Mouse (Mus musculus) MEL (cell line): ENCODE results near the gene Evl. TPM values are rescaled to one million over a fixed set of nuclear protein-coding genes. Genes with fewer than 3 reads are reported as not detected.

Experiments
- DNase-seq: peaks from one replicate; pipeline ENCODE4 v3.0.0; 2011; ENCODE audit warnings: low read depth, low spot score
- H3K27ac ChIP-seq: 2 replicates; pipeline ENCODE4 v1.5.1; 2012; ENCODE audit warnings: low read depth, mild to moderate bottlenecking, control low read depth, low read length, moderate library complexity; ENCODE audit not compliant: control insufficient read depth
- H3K27me3 ChIP-seq, 2 experiments: fragments of 150-350 bp in 1 of 2; sonication (generic) in 1 of 2; 2 replicates each; pipeline ENCODE4 v1.6.1; 2012; ENCODE audit warnings: low read length in 2 of 2, mild to moderate bottlenecking in 2 of 2, improper control_type of control experiment in 1 of 2, moderate library complexity in 1 of 2; ENCODE audit not compliant: insufficient read depth in 2 of 2, control insufficient read depth in 1 of 2
- H3K36me3 ChIP-seq, 2 experiments: 2 replicates each; pipeline ENCODE4 v1.6.1; 2012 to 2014; ENCODE audit warnings: low read length in 2 of 2, improper control_type of control experiment in 1 of 2, inconsistent platforms in 1 of 2, mild to moderate bottlenecking in 1 of 2; ENCODE audit not compliant: insufficient read depth in 2 of 2, control insufficient read depth in 1 of 2
- H3K4me1 ChIP-seq, 2 experiments: fragments of 150-350 bp in 1 of 2; sonication (generic) in 1 of 2; 2 replicates each; pipeline ENCODE4 v1.6.1; 2012; ENCODE audit warnings: low read length in 2 of 2, improper control_type of control experiment in 1 of 2, mild to moderate bottlenecking in 1 of 2; ENCODE audit not compliant: insufficient read depth in 2 of 2, control insufficient read depth in 1 of 2
- H3K4me3 ChIP-seq, 2 experiments: fragments of 150-350 bp in 1 of 2; sonication (generic) in 1 of 2; 2 replicates each; pipeline ENCODE4 v1.5.1; 2012; ENCODE audit warnings: low read depth in 2 of 2, low read length in 2 of 2, mild to moderate bottlenecking in 2 of 2, moderate library complexity in 2 of 2, control low read depth in 1 of 2, improper control_type of control experiment in 1 of 2; ENCODE audit not compliant: control insufficient read depth in 1 of 2, insufficient read depth in 1 of 2
- H3K79me2 ChIP-seq: 2 replicates; pipeline ENCODE4 v1.6.1; 2012; ENCODE audit warnings: mild to moderate bottlenecking, low read length, moderate library complexity; ENCODE audit not compliant: control insufficient read depth, poor library complexity, insufficient read depth
- H3K9ac ChIP-seq: 2 replicates; pipeline ENCODE4 v1.6.1; 2012; ENCODE audit warnings: low read depth, mild to moderate bottlenecking, control low read depth, low read length, moderate library complexity; ENCODE audit not compliant: control insufficient read depth, poor library complexity, severe bottlenecking
- H3K9me3 ChIP-seq: fragments of 150-350 bp; sonication (generic); replicated peaks from 2 replicates; pipeline ENCODE4 v1.6.1; 2012; ENCODE audit warnings: mild to moderate bottlenecking, low read length, improper control_type of control experiment, moderate library complexity; ENCODE audit not compliant: insufficient read depth
- BHLHE40 ChIP-seq: IDR thresholded peaks from 2 replicates; pipeline ENCODE4 v1.6.1; 2012; ENCODE audit warnings: low read depth, mild to moderate bottlenecking, inconsistent platforms, low read length, improper control_type of control experiment, borderline replicate concordance
- CHD1 ChIP-seq: IDR thresholded peaks from 2 replicates; pipeline ENCODE4 v1.6.1; 2012; ENCODE audit warnings: low read depth, mild to moderate bottlenecking, inconsistent platforms, low read length, improper control_type of control experiment
- CTCF ChIP-seq, 3 experiments: IDR thresholded peaks in 2 of 3; conservative IDR thresholded peaks in 1 of 3; 2 replicates each; pipeline ENCODE4 v1.5.1; 2011 to 2012; ENCODE audit warnings: low read length in 3 of 3, low read depth in 2 of 3, mild to moderate bottlenecking in 2 of 3, improper control_type of control experiment in 1 of 3, inconsistent platforms in 1 of 3, mixed read lengths in 1 of 3, moderate library complexity in 1 of 3; ENCODE audit not compliant: control insufficient read depth in 1 of 3, insufficient read depth in 1 of 3, poor library complexity in 1 of 3, severe bottlenecking in 1 of 3
- EP300 ChIP-seq, 2 experiments: IDR thresholded peaks; 2 replicates each; pipeline ENCODE4 v1.6.1; 2011; ENCODE audit warnings: improper control_type of control experiment in 2 of 2, low read length in 2 of 2, low read depth in 1 of 2, mild to moderate bottlenecking in 1 of 2
- ETS1 ChIP-seq: IDR thresholded peaks from 2 replicates; pipeline ENCODE4 v1.6.1; 2012; ENCODE audit warnings: low read depth, mild to moderate bottlenecking, inconsistent platforms, low read length, improper control_type of control experiment, moderate library complexity
- GATA1 ChIP-seq: IDR thresholded peaks from 2 replicates; pipeline ENCODE4 v1.6.1; 2011; ENCODE audit warnings: low read depth, low read length, improper control_type of control experiment
- HCFC1 ChIP-seq: IDR thresholded peaks from 2 replicates; pipeline ENCODE4 v1.6.1; 2012; ENCODE audit warnings: low read depth, mild to moderate bottlenecking, inconsistent platforms, low read length, improper control_type of control experiment, moderate library complexity
- MAX ChIP-seq: IDR thresholded peaks from 2 replicates; pipeline ENCODE4 v1.6.1; 2011; ENCODE audit warnings: low read length, improper control_type of control experiment
- MYB ChIP-seq: IDR thresholded peaks from 2 replicates; pipeline ENCODE4 v1.6.1; 2011; ENCODE audit warnings: mild to moderate bottlenecking, low read depth, low read length, improper control_type of control experiment
- MYC ChIP-seq: IDR thresholded peaks from 2 replicates; pipeline ENCODE4 v1.6.1; 2011; ENCODE audit warnings: low read depth, mild to moderate bottlenecking, low read length, improper control_type of control experiment, moderate library complexity
- NELFE ChIP-seq: IDR thresholded peaks from 2 replicates; pipeline ENCODE4 v1.6.1; 2011; ENCODE audit warnings: low read depth, low read length, improper control_type of control experiment
- POLR2A ChIP-seq, 2 experiments: IDR thresholded peaks; 2 replicates each; pipeline ENCODE4 v1.6.1; 2011 to 2012; ENCODE audit warnings: low read length in 2 of 2, mild to moderate bottlenecking in 2 of 2, control low read depth in 1 of 2, improper control_type of control experiment in 1 of 2, low read depth in 1 of 2, moderate library complexity in 1 of 2; ENCODE audit not compliant: control insufficient read depth in 1 of 2, insufficient read depth in 1 of 2, poor library complexity in 1 of 2
- POLR2AphosphoS2 ChIP-seq: IDR thresholded peaks from 2 replicates; pipeline ENCODE4 v1.6.1; 2011; ENCODE audit warnings: low read length, improper control_type of control experiment
- POLR2AphosphoS5 ChIP-seq: IDR thresholded peaks from 2 replicates; pipeline ENCODE4 v1.6.1; 2012; ENCODE audit warnings: low read depth, borderline replicate concordance, mild to moderate bottlenecking, inconsistent platforms, low read length, moderate library complexity, mixed read lengths
- RCOR1 ChIP-seq: IDR thresholded peaks from 2 replicates; pipeline ENCODE4 v1.6.1; 2012; ENCODE audit warnings: low read depth, mild to moderate bottlenecking, inconsistent platforms, low read length, improper control_type of control experiment
- TBP ChIP-seq: IDR thresholded peaks from 2 replicates; pipeline ENCODE4 v1.8.0; 2011; ENCODE audit warnings: low read depth, low read length, improper control_type of control experiment
- UBTF ChIP-seq: IDR thresholded peaks from 2 replicates; pipeline ENCODE4 v1.6.1; 2012; ENCODE audit warnings: low read depth, mild to moderate bottlenecking, inconsistent platforms, low read length, improper control_type of control experiment, moderate library complexity, borderline replicate concordance; ENCODE audit not compliant: insufficient read depth
- USF1 ChIP-seq: IDR thresholded peaks from 2 replicates; pipeline ENCODE4 v1.6.1; 2014; ENCODE audit warnings: low read depth, mild to moderate bottlenecking, inconsistent platforms, low read length, improper control_type of control experiment, moderate library complexity
- USF2 ChIP-seq, 2 experiments: IDR thresholded peaks; 2 replicates each; pipeline ENCODE4 v1.6.1; 2011 to 2012; ENCODE audit warnings: improper control_type of control experiment in 2 of 2, low read length in 2 of 2, borderline replicate concordance in 1 of 2, inconsistent platforms in 1 of 2, low read depth in 1 of 2, mild to moderate bottlenecking in 1 of 2; ENCODE audit not compliant: insufficient read depth in 1 of 2
- ZC3H11A ChIP-seq: IDR thresholded peaks from 2 replicates; pipeline ENCODE4 v1.6.1; 2012; ENCODE audit warnings: low read depth, mild to moderate bottlenecking, inconsistent platforms, low read length, improper control_type of control experiment
- ZKSCAN1 ChIP-seq: IDR thresholded peaks from 2 replicates; pipeline ENCODE4 v1.6.1; 2012; ENCODE audit warnings: low read depth, mild to moderate bottlenecking, inconsistent platforms, low read length, improper control_type of control experiment, moderate library complexity
- polyA plus RNA-seq, 2 experiments: library from polyadenylated mRNA; stranded (reverse) in 1 of 2; unstranded in 1 of 2; fragments of >175 nt in 1 of 2; fragments of >200 nt in 1 of 2; gene quantifications; 2 replicates each; pipeline versions ENCODE4 v1.2.1 to v1.2.4; 2012; ENCODE audit warnings: low replicate concordance in 2 of 2, low read depth in 1 of 2; ENCODE audit not compliant: insufficient read length in 2 of 2, insufficient read depth in 1 of 2, missing spikeins in 1 of 2
- total RNA-seq: library from RNA; depleted of rRNA; stranded (reverse); fragments of 300-350 nt; gene quantifications from 2 replicates; pipeline ENCODE4 v1.2.3, GENCODE M21; 2012

The Evl gene
- total and polyA plus RNA-seq, 3 experiments: not detected

DNA sequence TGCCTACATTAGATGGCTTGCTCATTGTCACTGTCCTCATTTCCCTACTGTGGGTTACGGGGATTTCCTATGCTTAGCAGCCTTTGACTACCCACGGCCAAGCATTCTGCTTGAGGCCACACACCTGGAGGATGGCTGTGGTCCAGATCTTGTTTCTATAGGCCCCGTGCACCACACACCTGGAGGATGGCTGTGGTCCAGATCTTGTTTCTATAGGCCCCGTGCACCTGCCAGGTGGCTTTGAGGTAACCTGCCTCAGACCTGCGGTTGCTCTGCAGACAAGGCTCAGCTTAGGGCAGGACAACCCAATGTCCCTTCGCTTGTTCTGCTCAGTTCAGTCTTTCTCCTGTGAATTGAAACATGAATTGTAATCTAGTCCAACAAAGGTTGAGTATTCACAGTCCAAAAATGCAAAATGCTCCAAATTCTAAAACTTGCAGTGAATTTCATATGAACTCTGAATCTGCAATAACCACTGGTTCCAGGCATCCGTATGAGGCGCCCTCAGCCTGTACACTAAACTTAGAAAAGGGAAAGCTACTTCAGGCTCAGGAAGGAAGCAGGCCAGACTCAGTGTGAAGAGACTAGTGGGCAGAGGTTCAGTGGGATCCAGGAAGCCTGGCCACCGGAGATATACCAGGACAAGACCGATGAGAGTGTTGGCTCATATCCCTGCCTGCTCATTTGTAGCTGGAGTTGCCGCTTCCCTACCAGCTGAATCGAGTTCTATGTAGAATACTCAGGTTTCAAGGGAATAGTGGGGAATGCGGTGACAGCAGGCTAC lies 127.9 kb downstream of the Evl start:
- no peaks in the 10 kb centered on the region for H3K4me1 ChIP-seq
- no peaks in the 10 kb centered on the region for H3K9me3 ChIP-seq
- TF ChIP-seq ZKSCAN1 (no peak), USF2 (IDR thresholded peaks at IDR 0.05; ENCODE audit: borderline replicate concordance in 1 of 2, insufficient read depth in 1 of 2, low read depth in 1 of 2, low read length in 2 of 2) (no peak), ZC3H11A (no peak), EP300 (IDR thresholded peaks at IDR 0.05; ENCODE audit: low read depth in 1 of 2, low read length in 2 of 2) (no peak), MYB (no peak), TBP (no peak), NELFE (no peak), POLR2AphosphoS5 (no peak), POLR2AphosphoS2 (no peak), RCOR1 (no peak), HCFC1 (no peak), MAX (no peak), ETS1 (no peak), CHD1 (no peak), USF1 (no peak), POLR2A (IDR thresholded peaks at IDR 0.05; ENCODE audit: control insufficient read depth in 1 of 2, insufficient read depth in 1 of 2, low read depth in 1 of 2, low read length in 2 of 2, poor library complexity in 1 of 2) (no peak), MYC (no peak), UBTF (no peak)
- TF ChIP-seq, all 39 proteins: peak for 0
- Histone ChIP-seq H3K27me3 (no peaks in the 10 kb centered on the region), H3K9ac (no peak overlapping the region), H3K4me3 (no peak overlapping the region), H3K36me3 (no peaks in the 10 kb centered on the region), H3K79me2 (no peaks in the 10 kb centered on the region), H3K27ac (no peak overlapping the region)
- DNase-seq: no peak

DNA sequence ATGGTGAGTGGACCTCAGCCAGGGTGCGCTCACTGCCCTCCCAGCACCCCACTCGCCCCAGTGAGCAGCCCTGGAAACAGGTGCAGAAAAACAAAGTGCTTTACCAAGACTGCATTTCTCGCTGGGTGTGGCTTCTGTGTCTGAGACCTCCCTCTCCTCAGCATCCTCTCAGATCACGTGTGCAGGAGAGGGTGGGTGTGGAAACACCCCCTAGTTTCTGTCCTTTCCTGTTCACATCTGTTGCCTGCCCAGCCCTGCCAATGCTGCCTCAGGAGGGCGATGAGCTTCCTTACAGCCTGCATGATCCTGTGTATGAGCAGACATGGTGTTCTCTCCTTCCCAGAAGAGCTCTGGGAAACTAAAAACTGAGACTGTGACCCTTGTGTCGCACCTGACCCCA lies 131.9 kb downstream of the Evl start:
- Histone ChIP-seq H3K9ac (no peak overlapping the region), H3K36me3 (no peaks in the 10 kb centered on the region), H3K4me3 (no peak overlapping the region), H3K79me2 (no peaks in the 10 kb centered on the region), H3K9me3 (no peaks in the 10 kb centered on the region), H3K27ac (no peak overlapping the region), H3K4me1 (no peaks in the 10 kb centered on the region), H3K27me3 (no peaks in the 10 kb centered on the region)
- no peak for TF ChIP-seq UBTF
- TF ChIP-seq POLR2AphosphoS5: no peak
- no peak for TF ChIP-seq MYC
- no peak for TF ChIP-seq CTCF (IDR thresholded peaks at IDR 0.05 in 2 of 3, conservative IDR thresholded peaks at IDR 0.05 in 1 of 3; ENCODE audit: control insufficient read depth in 1 of 3, insufficient read depth in 1 of 3, low read depth in 2 of 3, low read length in 3 of 3, poor library complexity in 1 of 3, severe bottlenecking in 1 of 3)
- no peak for TF ChIP-seq USF2 (IDR thresholded peaks at IDR 0.05; ENCODE audit: borderline replicate concordance in 1 of 2, insufficient read depth in 1 of 2, low read depth in 1 of 2, low read length in 2 of 2)
- no peak for TF ChIP-seq ETS1
- TF ChIP-seq GATA1: no peak
- no peak for TF ChIP-seq BHLHE40
- DNase-seq: no peak
